Mouse (Mus musculus) central nervous system, embryonic 14 days (tissue): Measurements from ENCODE around the gene Fat3. TPM values are rescaled to one million over a fixed set of nuclear protein-coding genes. Genes with fewer than 3 reads are reported as not detected.

Experiments used
- polyA plus RNA-seq: library from polyadenylated mRNA; depleted of rRNA; stranded (reverse); fragments of >200 nt; gene quantifications from 2 replicates; pipeline ENCODE4 v1.2.3, GENCODE M21; 2012; rRNA removed

Gene Fat3
- polyA plus RNA-seq, result 25.3 and 29.3 TPM in 2 replicates

DNA sequence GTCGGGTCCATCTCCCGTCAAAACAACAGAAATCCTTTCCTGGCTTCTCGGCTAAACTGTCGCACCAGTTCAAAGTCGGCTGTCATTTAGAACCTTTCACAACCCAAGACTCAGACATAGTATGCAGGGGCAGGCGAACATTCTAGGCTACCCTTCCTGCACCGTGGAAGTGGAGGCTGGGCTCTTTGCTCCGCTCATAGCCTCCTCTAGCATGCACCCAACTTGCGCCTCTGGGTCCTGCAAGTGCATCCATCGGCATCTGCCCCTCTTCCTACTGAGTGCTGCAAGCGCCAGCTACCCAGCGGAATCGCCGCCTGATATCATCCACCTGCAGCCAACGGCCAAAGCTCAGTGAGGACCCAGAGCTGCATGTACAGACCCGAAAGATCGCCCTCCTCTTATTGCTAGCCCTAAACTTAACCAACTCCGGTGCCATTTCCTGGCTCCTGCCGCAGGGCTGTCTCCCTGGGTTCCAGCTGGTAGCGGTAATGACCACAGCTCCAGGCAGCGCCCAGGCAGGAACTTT lies at the start of gene Fat3:
TSS of gene Fat3 (minus strand) at position 100 of the 526 bp plus-strand sequence.

GRCm38 (mm10) chr9:15874506-15875160 lies 626.5 kb downstream of the Fat3 start, which contains the start of gene Mtnr1b:
Gene Mtnr1b, minus strand, starts transcription at chr9:15874556.

